Mouse (Mus musculus) liver, postnatal 0 days (tissue): Measurements from ENCODE around the gene Rps6ka1. TPM values are rescaled to one million over a fixed set of nuclear protein-coding genes. Genes with fewer than 3 reads are reported as not detected.

Experiments
- ATAC-seq: fragments of 200-750 bp; cut with Nextera tagmentation; 2 replicates; pipeline ENCODE4 v1.8.0; 2017; ENCODE audit warnings: mild to moderate bottlenecking, moderate library complexity
- DNase-seq: peaks from one replicate; pipeline ENCODE4 v3.0.0-alpha.2; 2016
- H3K27ac ChIP-seq: fragments of 300-500 bp; sonication (generic); 2 replicates; pipeline ENCODE4 v1.5.1; 2014; ENCODE audit warnings: antibody characterized with exemption, moderate library complexity, mild to moderate bottlenecking, low read depth
- H3K27me3 ChIP-seq: fragments of 300-500 bp; sonication (generic); 2 replicates; pipeline ENCODE4 v1.6.1; 2014; ENCODE audit warnings: low read length, control low read depth, mixed read lengths; ENCODE audit not compliant: insufficient read depth
- H3K36me3 ChIP-seq: fragments of 300-500 bp; sonication (generic); replicated peaks from 2 replicates; pipeline ENCODE4 v1.6.1; 2014; ENCODE audit warnings: mild to moderate bottlenecking, control low read depth, low read length, moderate library complexity, mixed read lengths; ENCODE audit not compliant: insufficient read depth
- H3K4me1 ChIP-seq: fragments of 300-500 bp; sonication (generic); 2 replicates; pipeline ENCODE4 v1.6.1; 2014; ENCODE audit warnings: antibody characterized with exemption, mild to moderate bottlenecking, control low read depth; ENCODE audit not compliant: insufficient read depth
- H3K4me2 ChIP-seq: fragments of 300-500 bp; sonication (generic); 2 replicates; pipeline ENCODE4 v1.6.1; 2014; ENCODE audit warnings: low read depth, mild to moderate bottlenecking, low read length, moderate library complexity, mixed read lengths
- H3K4me3 ChIP-seq: fragments of 300-500 bp; sonication (generic); 2 replicates; pipeline ENCODE4 v1.5.1; 2014; ENCODE audit warnings: low read depth, low read length
- H3K9ac ChIP-seq: fragments of 300-500 bp; sonication (generic); replicated peaks from 2 replicates; pipeline ENCODE4 v1.6.1; 2014; ENCODE audit warnings: mild to moderate bottlenecking, moderate library complexity
- H3K9me3 ChIP-seq: fragments of 300-500 bp; sonication (generic); 2 replicates; pipeline ENCODE4 v1.6.1; 2016; ENCODE audit warnings: mild to moderate bottlenecking, control low read depth, low read length, mixed read lengths
- CTCF ChIP-seq: sonication (generic); IDR thresholded peaks from 2 replicates; pipeline ENCODE4 v1.5.1; 2016; ENCODE audit warnings: antibody characterized with exemption, low read depth
- EP300 ChIP-seq: IDR thresholded peaks from 2 replicates; pipeline ENCODE4 v1.6.1; 2016; ENCODE audit warnings: antibody characterized with exemption, low read depth, mild to moderate bottlenecking
- WGBS: fragments of 180-500 bp; shearing (Covaris S2); extraction: QIAGEN DNeasy Blood & Tissue Kit; methylation state at CpG from one replicate; pipeline ENCODE4 v1.1.7; 2014; ENCODE audit not compliant: insufficient replicate concordance; 5-methylcytosine and 5-hydroxymethylcytosine counted together
- polyA plus RNA-seq: library from polyadenylated mRNA; unstranded; fragments of >200 nt; fragmentation: Nextera tagmentation; extraction: Ambion mirVana; gene quantifications from 2 replicates; pipeline ENCODE4 v1.2.1, GENCODE M21; 2015

The Rps6ka1 gene
- polyA plus RNA-seq: 31.6 and 36.9 TPM in 2 replicates

DNA sequence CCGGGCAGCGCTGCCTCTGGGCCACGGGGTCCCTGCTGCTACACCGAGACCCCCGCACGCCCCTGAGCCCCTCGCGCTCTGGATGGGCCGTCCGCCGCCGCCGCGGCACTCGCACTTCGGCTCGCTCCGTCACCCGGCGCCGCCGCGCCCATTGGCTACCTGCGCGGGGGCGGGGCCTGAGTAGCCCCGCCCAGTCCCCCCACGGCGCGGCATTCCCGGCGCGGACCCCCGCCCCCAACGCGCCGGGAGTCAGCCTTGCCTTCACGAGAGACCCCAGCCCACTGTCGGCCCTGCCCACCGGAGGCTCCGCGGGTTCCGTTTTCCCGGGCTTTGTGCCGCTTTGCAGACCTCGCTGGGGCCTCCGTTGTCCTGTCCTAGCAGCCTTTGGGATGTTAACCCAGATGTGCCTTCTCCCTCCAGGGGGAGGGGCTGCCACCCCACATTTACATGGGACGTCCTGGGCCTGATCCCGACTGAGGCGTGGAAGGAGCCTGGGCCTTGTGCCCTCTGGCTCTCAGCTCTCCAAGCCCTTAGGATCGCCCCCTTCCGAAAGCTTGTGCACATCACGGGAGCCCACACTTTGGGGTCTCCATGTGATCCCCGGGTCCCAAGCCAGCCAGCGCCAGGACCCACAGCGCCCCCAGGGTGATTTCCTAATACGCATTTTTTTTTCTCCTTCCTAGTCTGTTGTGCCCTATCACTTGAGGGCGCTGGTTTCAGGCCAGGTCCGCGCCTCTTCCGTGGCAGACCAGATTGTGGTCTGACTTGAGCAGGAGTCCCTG lies at the start of gene Rps6ka1:
Gene Rps6ka1 (minus strand): TSS at position 126 of the 782 bp plus-strand sequence.
- Histone ChIP-seq H3K36me3 (no peaks in the 10 kb centered on the region), H3K27me3 (no peaks in the 10 kb centered on the region), H3K27ac (peak within 1 kb of the TSS; percentile 83), H3K9ac (peak within 1 kb of the TSS; percentile 78), H3K9me3 (no peaks in the 10 kb centered on the region), H3K4me2 (peak within 1 kb of the TSS; percentile 98), H3K4me3 (peak within 1 kb of the TSS; percentile 77), H3K4me1 (peaks cover 21% of the 10 kb centered on the region)
- peak; percentile 77 for DNase-seq
- TF ChIP-seq EP300 (no peak), CTCF (peak; percentile 66)
- peak; percentile 89 for ATAC-seq
- WGBS: under 1% methylated on average over 61 of the region's 61 CpGs

GRCm38 (mm10) chr4:133931785-133932184 lies 44.2 kb upstream of the Rps6ka1 start:
- TF ChIP-seq EP300 (no peak), CTCF (no peak)
- H3K36me3 ChIP-seq: no peaks in the 10 kb centered on the region
- no peak for DNase-seq
- no peak overlapping the region for H3K4me3 ChIP-seq
- no peaks in the 10 kb centered on the region for H3K27me3 ChIP-seq
- peaks cover 17% of the 10 kb centered on the region for H3K4me1 ChIP-seq
- H3K27ac ChIP-seq: no peak overlapping the region
- ATAC-seq: no peak
- peak overlapping the region; percentile 19; the same call in 1 of the 2 replicates for H3K4me2 ChIP-seq
- H3K9me3 ChIP-seq: no peaks in the 10 kb centered on the region
- 53% methylated on average over 3 of the region's 3 CpGs for WGBS
- no peak overlapping the region for H3K9ac ChIP-seq

GRCm38 (mm10) chr4:133931349-133931748 lies 43.8 kb upstream of the Rps6ka1 start:
- Histone ChIP-seq H3K36me3 (no peaks in the 10 kb centered on the region), H3K4me3 (no peak overlapping the region), H3K4me2 (peak overlapping the region; percentile 19; the same call in 1 of the 2 replicates), H3K27me3 (no peaks in the 10 kb centered on the region), H3K9me3 (no peaks in the 10 kb centered on the region), H3K9ac (no peak overlapping the region), H3K4me1 (peaks cover 17% of the 10 kb centered on the region), H3K27ac (no peak overlapping the region)
- TF ChIP-seq CTCF: peak; percentile 72
- no peak for TF ChIP-seq EP300
- WGBS: 12% methylated on average over 10 of the region's 10 CpGs
- DNase-seq (peak; percentile 52), ATAC-seq (peak; percentile 58; the same call in 1 of the 2 replicates)

- 19% methylated on average over 7 of the region's 7 CpGs for WGBS
- DNase-seq: no peak
- no peak for TF ChIP-seq CTCF
- no peak; the same call in 1 of the 2 replicates for TF ChIP-seq EP300
- Histone ChIP-seq H3K9ac (0 out of 2 replicates have a peak overlapping the region, but pooled peaks have one; percentile 5), H3K9me3 (no peaks in the 10 kb centered on the region), H3K4me2 (peak overlapping the region; percentile 55), H3K27me3 (no peaks in the 10 kb centered on the region), H3K4me3 (no peak overlapping the region), H3K4me1 (peaks cover 17% of the 10 kb centered on the region), H3K36me3 (no peaks in the 10 kb centered on the region), H3K27ac (peak overlapping the region; percentile 72)
- ATAC-seq: peak; percentile 47
These were observed 41.7 kb upstream of the Rps6ka1 start for GRCm38 (mm10) chr4:133929278-133929670.

DNA sequence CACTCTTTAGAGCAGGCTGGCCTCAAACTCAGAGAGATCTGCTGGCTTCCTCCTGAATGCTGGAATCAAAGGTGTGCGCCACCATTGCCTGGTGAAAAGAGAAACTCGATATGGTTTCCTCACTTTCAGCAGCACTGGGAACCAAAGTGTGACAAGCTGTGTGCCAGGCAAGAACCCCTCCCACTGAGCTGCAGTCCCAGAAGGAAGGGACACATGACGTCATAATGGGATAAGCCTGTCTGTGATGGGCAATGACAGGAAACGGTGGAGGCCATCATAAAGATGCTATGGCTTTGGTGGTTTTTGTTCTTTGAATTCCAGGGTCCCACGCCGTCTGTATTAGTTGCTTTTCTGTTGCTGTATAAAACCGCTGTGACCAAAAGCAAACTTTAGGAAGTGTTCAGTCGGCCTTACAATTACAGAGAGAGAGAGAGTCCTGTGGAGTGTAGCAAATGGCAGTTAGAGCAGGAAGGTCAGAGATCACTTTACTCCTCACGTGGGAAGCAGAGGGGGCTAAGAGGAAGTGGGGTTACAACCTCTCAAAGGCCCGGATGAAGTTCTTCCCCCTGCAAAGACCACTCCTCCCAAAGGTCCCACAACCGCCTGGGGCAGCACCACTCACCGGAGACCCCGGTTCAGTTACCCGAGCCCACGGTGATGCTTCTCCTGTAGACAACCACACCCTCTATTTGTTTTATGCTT lies 41.1 kb upstream of the Rps6ka1 start:
- peak overlapping the region; percentile 72 for H3K27ac ChIP-seq
- TF ChIP-seq CTCF (no peak), EP300 (peak; percentile 29; the same call in 1 of the 2 replicates)
- peak; percentile 23 for DNase-seq
- H3K9me3 ChIP-seq: no peaks in the 10 kb centered on the region
- no peak overlapping the region for H3K4me3 ChIP-seq
- H3K4me1 ChIP-seq: peaks cover 17% of the 10 kb centered on the region
- ATAC-seq: peak; percentile 51
- H3K27me3 ChIP-seq: no peaks in the 10 kb centered on the region
- H3K36me3 ChIP-seq: no peaks in the 10 kb centered on the region
- 0 out of 2 replicates have a peak overlapping the region, but pooled peaks have one; percentile 5 for H3K9ac ChIP-seq
- peak overlapping the region; percentile 55 for H3K4me2 ChIP-seq
- 19% methylated on average over 15 of the region's 15 CpGs for WGBS

DNA sequence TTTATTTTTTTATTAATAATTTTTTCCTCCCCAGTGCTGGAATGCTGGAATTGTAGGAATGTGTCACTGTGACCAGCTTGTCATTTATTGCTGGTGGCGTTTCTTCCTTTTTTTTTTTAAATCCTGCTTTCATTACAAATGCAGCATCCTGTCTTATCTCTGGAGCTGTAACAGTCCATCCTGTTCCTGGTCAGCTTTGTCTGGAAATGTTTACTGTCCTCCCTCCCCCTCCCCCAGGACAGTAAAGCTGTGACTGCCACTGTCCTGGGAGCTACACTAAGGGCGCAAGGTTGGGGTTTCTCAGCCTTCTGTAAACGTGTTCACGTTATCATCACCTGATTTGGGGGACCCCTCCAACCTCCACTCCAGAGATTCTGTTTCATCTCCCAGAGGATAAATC lies 37.6 kb upstream of the Rps6ka1 start:
- 57% methylated on average over 4 of the region's 4 CpGs for WGBS
- no peak overlapping the region for H3K4me3 ChIP-seq
- peaks cover 12% of the 10 kb centered on the region for H3K4me1 ChIP-seq
- no peak overlapping the region for H3K4me2 ChIP-seq
- no peaks in the 10 kb centered on the region for H3K36me3 ChIP-seq
- no peak overlapping the region for H3K27ac ChIP-seq
- TF ChIP-seq EP300 (peak; percentile 62; the same call in 1 of the 2 replicates), CTCF (no peak)
- no peaks in the 10 kb centered on the region for H3K27me3 ChIP-seq
- DNase-seq: no peak
- no peaks in the 10 kb centered on the region for H3K9me3 ChIP-seq
- no peak for ATAC-seq
- H3K9ac ChIP-seq: no peak overlapping the region
